Mouse (Mus musculus): ENCODE data around the gene Phldb3. TPM values are rescaled to one million over a fixed set of nuclear protein-coding genes. Genes with fewer than 3 reads are reported as not detected.

The Phldb3 gene
- total and polyA plus RNA-seq, 3 experiments, result 0.89 to 3.6 (median 3.5) TPM

DNA sequence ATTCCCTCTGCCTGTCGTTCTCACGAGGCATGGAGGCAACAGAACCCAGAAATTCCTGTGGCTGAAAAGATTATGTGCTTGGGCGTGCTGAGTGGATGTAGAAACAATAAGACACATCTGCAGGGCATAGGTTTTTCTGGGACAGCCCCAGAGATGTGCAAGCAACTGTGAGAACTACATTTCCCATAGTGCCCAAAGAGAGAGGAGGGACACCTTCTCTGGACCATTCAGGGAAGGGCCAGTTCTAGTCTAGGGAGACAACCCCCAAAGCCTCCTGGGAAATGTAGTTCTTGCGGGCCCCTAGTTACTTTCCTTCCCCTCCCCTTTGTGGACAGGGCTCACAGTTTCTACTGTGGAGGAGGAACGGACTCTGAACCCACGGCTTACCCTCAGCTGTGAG lies 2.5 kb upstream of the Phldb3 start:
- in situ Hi-C loops (cut with MboI; ENCODE audit: low pct_ligation_motif_present, low pct_unique_long_range_greater_than_20kb, low sequenced_read_pairs) (loop anchor here (5.0 kb wide), 1 partner anchor 39 kb away; no protein-coding TSS in a partner anchor), dilution Hi-C loops (cut with MboI; ENCODE audit: extremely low pct_ligation_motif_present, extremely low pct_unique_long_range_greater_than_20kb, low sequenced_read_pairs) (no loop called here)
- no peak overlapping the region for H3K4me2 ChIP-seq (ENCODE audit: insufficient read depth, low read depth, poor library complexity, severe bottlenecking)
- no peaks in the 10 kb centered on the region for H3K27me3 ChIP-seq (replicated peaks)
- DNase-seq (ENCODE audit: extremely low read depth), result peak; percentile 91
- TF ChIP-seq RAD21 (IDR thresholded peaks at IDR 0.05; ENCODE audit: low read depth, low read length), result no peak
- peak; percentile 97 for TF ChIP-seq HCFC1 (IDR thresholded peaks at IDR 0.05; ENCODE audit: low read depth, low read length)
- no peak for TF ChIP-seq JUND (conservative IDR thresholded peaks at IDR 0.05; ENCODE audit: low read depth, low read length)
- peak; percentile 93; the same call in 1 of the 2 replicates for TF ChIP-seq KAT2A (IDR thresholded peaks at IDR 0.05; ENCODE audit: insufficient replicate concordance, low read length)
- no peak for TF ChIP-seq MEF2A (IDR thresholded peaks at IDR 0.05; ENCODE audit: borderline replicate concordance, low read depth, low read length)
- TF ChIP-seq SMC3 (IDR thresholded peaks at IDR 0.05; ENCODE audit: low read depth, low read length), result no peak
- peak; percentile 71 for TF ChIP-seq ELF1 (IDR thresholded peaks at IDR 0.05; ENCODE audit: low read depth, low read length)
- TF ChIP-seq MYC (IDR thresholded peaks at IDR 0.05; ENCODE audit: low read depth, low read length), result peak; percentile 64; the same call in 1 of the 2 replicates
- TF ChIP-seq UBTF (IDR thresholded peaks at IDR 0.05; ENCODE audit: low read depth, low read length), result no peak
- TF ChIP-seq ZNF384 (IDR thresholded peaks at IDR 0.05; ENCODE audit: low read depth, low read length), result no peak
- TF ChIP-seq JUN (IDR thresholded peaks at IDR 0.05; ENCODE audit: insufficient read depth, low read depth, low read length), result no peak
- peak; percentile 60; the same call in 1 of the 2 replicates for TF ChIP-seq GABPA (IDR thresholded peaks at IDR 0.05; ENCODE audit: insufficient replicate concordance, low read depth, low read length)
- H3K36me3 ChIP-seq (replicated peaks in 1 of 2; ENCODE audit: control insufficient read depth in 1 of 2, insufficient read depth in 1 of 2, low read length in 1 of 2), result peaks cover 0 to 40% of the 10 kb centered on the region in 2 experiments
- H3K4me1 ChIP-seq (ENCODE audit: control insufficient read depth in 1 of 2, insufficient read depth in 2 of 2), result peaks cover 7 to 32% of the 10 kb centered on the region in 2 experiments
- H3K27ac ChIP-seq (ENCODE audit: insufficient read depth, low read depth), result no peak overlapping the region
- H3K4me3 ChIP-seq (replicated peaks in 1 of 3; ENCODE audit: low read depth in 2 of 3, low read length in 2 of 3, poor library complexity in 1 of 3), result peak overlapping the region in 1 of 3 experiments; percentile 7
- no peaks in the 10 kb centered on the region for H3K79me2 ChIP-seq (replicated peaks; ENCODE audit: control insufficient read depth, extremely low read depth, insufficient read depth, poor library complexity, severe bottlenecking)
- H3K9ac ChIP-seq (ENCODE audit: insufficient read depth, low read depth), result no peak overlapping the region
- no peaks in the 10 kb centered on the region for H3K9me3 ChIP-seq (replicated peaks; ENCODE audit: low read length)

- DNase-seq (ENCODE audit: extremely low read depth), result no peak
- H3K79me2 ChIP-seq (replicated peaks; ENCODE audit: control insufficient read depth, extremely low read depth, insufficient read depth, poor library complexity, severe bottlenecking), result no peaks in the 10 kb centered on the region
- H3K4me2 ChIP-seq (ENCODE audit: insufficient read depth, low read depth, poor library complexity, severe bottlenecking), result no peak overlapping the region
- dilution Hi-C loops (cut with MboI; ENCODE audit: extremely low pct_ligation_motif_present, extremely low pct_unique_long_range_greater_than_20kb, low sequenced_read_pairs) (no loop called here), in situ Hi-C loops (cut with MboI; ENCODE audit: low pct_ligation_motif_present, low pct_unique_long_range_greater_than_20kb, low sequenced_read_pairs) (loop anchor here (5.0 kb wide), 1 partner anchor 39 kb away; no protein-coding TSS in a partner anchor)
- H3K36me3 ChIP-seq (replicated peaks in 1 of 2; ENCODE audit: control insufficient read depth in 1 of 2, insufficient read depth in 1 of 2, low read length in 1 of 2), result peaks cover 0 to 40% of the 10 kb centered on the region in 2 experiments
- H3K4me1 ChIP-seq (ENCODE audit: control insufficient read depth in 1 of 2, insufficient read depth in 2 of 2), result peaks cover 7 to 32% of the 10 kb centered on the region in 2 experiments
- no peak overlapping the region for H3K27ac ChIP-seq (ENCODE audit: insufficient read depth, low read depth)
- H3K4me3 ChIP-seq (replicated peaks in 1 of 3; ENCODE audit: low read depth in 2 of 3, low read length in 2 of 3, poor library complexity in 1 of 3), result peak overlapping the region in 1 of 3 experiments; percentile 7
- TF ChIP-seq USF1 (IDR thresholded peaks at IDR 0.05; ENCODE audit: low read depth, low read length) (no peak), RCOR1 (conservative IDR thresholded peaks at IDR 0.05; ENCODE audit: low read depth, low read length) (no peak), SMC3 (IDR thresholded peaks at IDR 0.05; ENCODE audit: low read depth, low read length) (no peak), JUND (conservative IDR thresholded peaks at IDR 0.05; ENCODE audit: low read depth, low read length) (no peak)
- H3K9me3 ChIP-seq (replicated peaks; ENCODE audit: low read length), result no peaks in the 10 kb centered on the region
- no peaks in the 10 kb centered on the region for H3K27me3 ChIP-seq (replicated peaks)
- H3K9ac ChIP-seq (ENCODE audit: insufficient read depth, low read depth), result no peak overlapping the region
Measured at GRCm38 (mm10) chr7:24608561-24608960, 2.0 kb upstream of the Phldb3 start.
